Mouse (Mus musculus) midbrain, postnatal 0 days (tissue): ENCODE data around the gene Cnr2. TPM values are rescaled to one million over a fixed set of nuclear protein-coding genes. Genes with fewer than 3 reads are reported as not detected.

ENCODE experiments used
- ATAC-seq: fragments of 200-750 bp; cut with Nextera tagmentation; 2 replicates; pipeline ENCODE4 v1.8.0; 2017; ENCODE audit warnings: moderate number of reproducible peaks, mild to moderate bottlenecking, moderate TSS enrichment, moderate library complexity; ENCODE audit not compliant: low FRiP score
- DNase-seq: peaks from one replicate; pipeline ENCODE4 v3.0.0-alpha.2; 2015; ENCODE audit warnings: low spot score
- H3K27ac ChIP-seq: fragments of 300-500 bp; sonication (generic); 2 replicates; pipeline ENCODE4 v1.5.1; 2014; ENCODE audit warnings: low read depth, mild to moderate bottlenecking, low read length, mixed read lengths
- H3K27me3 ChIP-seq: fragments of 300-500 bp; sonication (generic); 2 replicates; pipeline ENCODE4 v1.6.1; 2014; ENCODE audit warnings: low read length, control low read depth, mixed read lengths; ENCODE audit not compliant: insufficient read depth
- H3K36me3 ChIP-seq: fragments of 300-500 bp; sonication (generic); 2 replicates; pipeline ENCODE4 v1.6.1; 2014; ENCODE audit warnings: low read length, control low read depth, mixed read lengths; ENCODE audit not compliant: insufficient read depth
- H3K4me1 ChIP-seq: fragments of 300-500 bp; sonication (generic); 2 replicates; pipeline ENCODE4 v1.6.1; 2014; ENCODE audit warnings: mild to moderate bottlenecking, control low read depth, antibody characterized with exemption, low read length, mixed read lengths; ENCODE audit not compliant: insufficient read depth
- H3K4me2 ChIP-seq: fragments of 300-500 bp; sonication (generic); 2 replicates; pipeline ENCODE4 v1.6.1; 2014; ENCODE audit warnings: low read depth, mild to moderate bottlenecking, low read length, mixed read lengths; ENCODE audit not compliant: poor library complexity, severe bottlenecking
- H3K4me3 ChIP-seq: fragments of 300-500 bp; sonication (generic); 2 replicates; pipeline ENCODE4 v1.5.1; 2014; ENCODE audit warnings: low read depth, mild to moderate bottlenecking, low read length, moderate library complexity
- H3K9ac ChIP-seq: fragments of 300-500 bp; sonication (generic); replicated peaks from 2 replicates; pipeline ENCODE4 v1.6.1; 2014; ENCODE audit warnings: mild to moderate bottlenecking, low read length, moderate library complexity, mixed read lengths; ENCODE audit not compliant: poor library complexity, severe bottlenecking
- H3K9me3 ChIP-seq: fragments of 300-500 bp; sonication (generic); 2 replicates; pipeline ENCODE4 v1.6.1; 2016; ENCODE audit warnings: low read length, control low read depth
- CTCF ChIP-seq: IDR thresholded peaks from 2 replicates; pipeline ENCODE4 v1.5.1; 2016; ENCODE audit warnings: antibody characterized with exemption, mild to moderate bottlenecking
- WGBS: fragments of 180-500 bp; shearing (Covaris S2); extraction: QIAGEN DNeasy Blood & Tissue Kit; methylation state at CpG from one replicate; pipeline ENCODE4 v1.1.7; 2014; 5-methylcytosine and 5-hydroxymethylcytosine counted together
- polyA plus RNA-seq: library from polyadenylated mRNA; unstranded; fragments of >200 nt; fragmentation: Nextera tagmentation; extraction: Ambion mirVana; gene quantifications from 2 replicates; pipeline ENCODE4 v1.2.1, GENCODE M21; 2015
- total RNA-seq: library from RNA; depleted of rRNA; stranded (reverse); fragments of >200 nt; gene quantifications from 2 replicates; pipeline ENCODE4 v1.2.3, GENCODE M21; 2014

The Cnr2 gene
- total and polyA plus RNA-seq, 2 experiments from 2014 or later = 0.04 to 0.55 TPM

GRCm38 (mm10) chr4:135950365-135950764 lies 55.2 kb downstream of the Cnr2 start:
- no peak overlapping the region for H3K27ac ChIP-seq
- H3K36me3 ChIP-seq = peaks cover 9% of the 10 kb centered on the region
- no peak for DNase-seq
- 89% methylated on average over 6 of the region's 6 CpGs for WGBS
- H3K9ac ChIP-seq = no peak overlapping the region
- H3K4me2 ChIP-seq = no peak overlapping the region
- no peak overlapping the region for H3K4me3 ChIP-seq
- H3K9me3 ChIP-seq = no peaks in the 10 kb centered on the region
- ATAC-seq = no peak
- H3K27me3 ChIP-seq = no peaks in the 10 kb centered on the region
- H3K4me1 ChIP-seq = 0 out of 2 replicates have a peak, but pooled peaks cover 3% of the 10 kb centered on the region
- no peak for TF ChIP-seq CTCF

- no peak overlapping the region for H3K4me3 ChIP-seq
- no peak overlapping the region for H3K9ac ChIP-seq
- H3K9me3 ChIP-seq = no peaks in the 10 kb centered on the region
- H3K4me2 ChIP-seq = no peak overlapping the region
- no peak overlapping the region for H3K27ac ChIP-seq
- DNase-seq = no peak
- ATAC-seq = no peak
- H3K36me3 ChIP-seq = peaks cover 17% of the 10 kb centered on the region
- H3K27me3 ChIP-seq = no peaks in the 10 kb centered on the region
- H3K4me1 ChIP-seq = 0 out of 2 replicates have a peak, but pooled peaks cover 3% of the 10 kb centered on the region
- 95% methylated on average over 3 of the region's 3 CpGs for WGBS
- peak; percentile 56 for TF ChIP-seq CTCF
These were observed 56.3 kb downstream of the Cnr2 start for GRCm38 (mm10) chr4:135951505-135951904.

- no peak overlapping the region for H3K9ac ChIP-seq
- no peaks in the 10 kb centered on the region for H3K9me3 ChIP-seq
- no peak for TF ChIP-seq CTCF
- H3K36me3 ChIP-seq = peaks cover 24% of the 10 kb centered on the region
- H3K4me1 ChIP-seq = no peaks in the 10 kb centered on the region
- no peak overlapping the region for H3K4me3 ChIP-seq
- no peaks in the 10 kb centered on the region for H3K27me3 ChIP-seq
- no peak for ATAC-seq
- WGBS = 96% methylated on average over 3 of the region's 3 CpGs
- H3K4me2 ChIP-seq = no peak overlapping the region
- no peak overlapping the region for H3K27ac ChIP-seq
- DNase-seq = no peak
These were observed 58.0 kb downstream of the Cnr2 start for GRCm38 (mm10) chr4:135953179-135953578.

- no peak overlapping the region for H3K4me3 ChIP-seq
- no peaks in the 10 kb centered on the region for H3K4me1 ChIP-seq
- WGBS = 2% methylated on average over 2 of the region's 2 CpGs
- H3K27me3 ChIP-seq = no peaks in the 10 kb centered on the region
- peaks cover 33% of the 10 kb centered on the region for H3K36me3 ChIP-seq
- H3K27ac ChIP-seq = no peak overlapping the region
- no peaks in the 10 kb centered on the region for H3K9me3 ChIP-seq
- ATAC-seq (peak; percentile 50; the same call in 1 of the 2 replicates), DNase-seq (peak; percentile 77)
- H3K9ac ChIP-seq = no peak overlapping the region
- TF ChIP-seq CTCF = peak; percentile 98
- H3K4me2 ChIP-seq = no peak overlapping the region
These were observed 59.0 kb downstream of the Cnr2 start for GRCm38 (mm10) chr4:135954241-135954640.

GRCm38 (mm10) chr4:135955886-135956285 lies 60.7 kb downstream of the Cnr2 start:
- Histone ChIP-seq H3K4me2 (no peak overlapping the region), H3K4me3 (no peak overlapping the region), H3K36me3 (peaks cover 47% of the 10 kb centered on the region), H3K9ac (no peak overlapping the region), H3K27ac (no peak overlapping the region), H3K4me1 (no peaks in the 10 kb centered on the region), H3K9me3 (no peaks in the 10 kb centered on the region), H3K27me3 (no peaks in the 10 kb centered on the region)
- no peak for ATAC-seq
- TF ChIP-seq CTCF = no peak
- no peak for DNase-seq
- WGBS = 83% methylated on average over 9 of the region's 9 CpGs

GRCm38 (mm10) chr4:135958354-135958753 lies 63.2 kb downstream of the Cnr2 start:
- DNase-seq (no peak), ATAC-seq (no peak)
- Histone ChIP-seq H3K27me3 (no peaks in the 10 kb centered on the region), H3K27ac (no peak overlapping the region), H3K36me3 (peaks cover 50% of the 10 kb centered on the region), H3K4me2 (no peak overlapping the region), H3K9me3 (no peaks in the 10 kb centered on the region), H3K9ac (no peak overlapping the region), H3K4me1 (no peaks in the 10 kb centered on the region), H3K4me3 (no peak overlapping the region)
- TF ChIP-seq CTCF = no peak
- WGBS = 64% methylated on average over 8 of the region's 8 CpGs
